20 mouse cellular contexts compared by ENCODE assay signal in the genomic region with DNA sequence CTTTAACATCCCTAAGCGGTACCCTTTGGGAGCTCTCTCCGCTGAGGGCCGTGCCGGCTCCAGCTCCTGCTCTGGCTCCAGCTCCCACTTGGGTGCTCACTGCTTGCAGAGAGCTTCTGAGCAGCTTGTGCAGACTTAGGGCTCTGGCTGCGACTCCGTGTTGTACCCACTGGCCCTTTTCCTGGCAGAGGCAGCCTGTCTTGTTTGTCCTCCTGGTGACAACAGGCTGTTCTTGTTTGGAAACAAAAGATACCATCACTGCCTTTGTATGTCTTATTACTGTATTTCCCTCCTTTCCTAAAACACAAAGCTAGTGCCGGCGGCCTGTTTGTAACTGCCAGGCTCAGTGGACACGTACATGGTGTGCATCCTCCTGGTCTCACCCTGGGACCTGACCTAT. TPM values are rescaled to one million over a fixed set of nuclear protein-coding genes. Genes with fewer than 3 reads are reported as not detected.
DNase-seq lines count a peak whose midpoint lies in the region; ATAC-seq lines count a peak whose summit lies in the region.
"Had no signal": no experiment of that assay in that cellular context is flagged by ENCODE, and none has a peak within 500 bp of the region (broad histone marks: within the 10 kb centered on the region; RNA-seq: fewer than 3 reads in every experiment).

No protein-coding gene starts in this region.

- H3K4me1 ChIP-seq in hindbrain, embryonic 16.5 days (ENCODE audit: control insufficient read depth, insufficient read depth, low read depth, low read length): peaks cover 15% of the 10 kb centered on the region
- H3K4me1 ChIP-seq in hindbrain, embryonic 10.5 days (replicated peaks): peaks cover 52% of the 10 kb centered on the region
- H3K4me1 ChIP-seq in stomach, embryonic 15.5 days: peaks cover 18% of the 10 kb centered on the region
- H3K4me1 ChIP-seq: liver, embryonic 12.5 days had no signal

- no peak for ATAC-seq in hindbrain, embryonic 16.5 days
- ATAC-seq in stomach, embryonic 15.5 days (ENCODE audit: insufficient read depth, low FRiP score, low read depth): no peak
- ATAC-seq: forebrain, embryonic 13.5 days; hindbrain, postnatal 0 days; intestine, embryonic 16.5 days; liver, embryonic 12.5 days had no signal

- H3K27ac ChIP-seq in hindbrain, embryonic 16.5 days (ENCODE audit: low read depth, low read length): peak overlapping the region; percentile 11; the same call in 1 of the 2 replicates
- H3K27ac ChIP-seq in hindbrain, embryonic 10.5 days: no peak overlapping the region; the same call in 1 of the 2 replicates
- H3K27ac ChIP-seq in stomach, embryonic 15.5 days: 0 out of 2 replicates have a peak overlapping the region, but pooled peaks have one; percentile 12
- H3K27ac ChIP-seq: embryonic facial prominence, embryonic 13.5 days; forebrain, embryonic 13.5 days; hindbrain, postnatal 0 days; limb, embryonic 13.5 days; liver, embryonic 12.5 days; neural tube, embryonic 12.5 days had no signal

- H3K4me3 ChIP-seq in hindbrain, embryonic 16.5 days (ENCODE audit: low read length): no peak overlapping the region
- no peak overlapping the region for H3K4me3 ChIP-seq in hindbrain, embryonic 10.5 days
- no peak overlapping the region for H3K4me3 ChIP-seq in stomach, embryonic 15.5 days (replicated peaks)
- H3K4me3 ChIP-seq: embryonic facial prominence, embryonic 13.5 days; forebrain, embryonic 13.5 days; limb, embryonic 13.5 days; liver, embryonic 12.5 days; neural tube, embryonic 12.5 days had no signal

- 62% methylated on average over 9 of the region's 9 CpGs for WGBS in hindbrain, embryonic 16.5 days
- WGBS in hindbrain, embryonic 10.5 days: 91% methylated on average over 9 of the region's 9 CpGs
- WGBS in stomach, embryonic 15.5 days: 88% methylated on average over 9 of the region's 9 CpGs

- H3K36me3 ChIP-seq in hindbrain, embryonic 16.5 days (ENCODE audit: control insufficient read depth, insufficient read depth, low read length): no peaks in the 10 kb centered on the region
- H3K36me3 ChIP-seq in hindbrain, embryonic 10.5 days: no peaks in the 10 kb centered on the region
- no peaks in the 10 kb centered on the region for H3K36me3 ChIP-seq in stomach, embryonic 15.5 days
- H3K36me3 ChIP-seq: embryonic facial prominence, embryonic 13.5 days; limb, embryonic 13.5 days; liver, embryonic 12.5 days; neural tube, embryonic 12.5 days had no signal

- peak; percentile 39 to 42 for DNase-seq in cerebellum, adult 18-20 months
- DNase-seq in cerebellum, postnatal 4 days (ENCODE audit: low spot score in 2 of 2): no peak
- no peak for DNase-seq in hindbrain, embryonic 10.5 days (ENCODE audit: low spot score)
- peak; percentile 64 for DNase-seq in brain, adult 2 months (ENCODE audit: low read depth, low spot score)
- DNase-seq in heart, adult 9 months (ENCODE audit: low spot score in 2 of 2): no peak
- DNase-seq: adrenal gland, postnatal 10 days; kidney, postnatal 25 days; lung, adult 2 months; midbrain, embryonic 14.5 days; thymus, postnatal 14 days had no signal

- H3K9me3 ChIP-seq in hindbrain, embryonic 16.5 days (ENCODE audit: control insufficient read depth, low read length): no peaks in the 10 kb centered on the region
- no peaks in the 10 kb centered on the region for H3K9me3 ChIP-seq in hindbrain, embryonic 10.5 days
- H3K9me3 ChIP-seq in stomach, embryonic 15.5 days: no peaks in the 10 kb centered on the region
- H3K9me3 ChIP-seq: embryonic facial prominence, embryonic 13.5 days; forebrain, embryonic 13.5 days; limb, embryonic 13.5 days; liver, embryonic 12.5 days; neural tube, embryonic 12.5 days had no signal

- H3K4me2 ChIP-seq in hindbrain, embryonic 16.5 days (ENCODE audit: low read length): no peak overlapping the region
- no peak overlapping the region for H3K4me2 ChIP-seq in stomach, embryonic 15.5 days
- H3K4me2 ChIP-seq: embryonic facial prominence, embryonic 13.5 days; forebrain, embryonic 13.5 days; heart, embryonic 11.5 days; limb, embryonic 13.5 days; liver, embryonic 12.5 days; neural tube, embryonic 12.5 days had no signal

- no peaks in the 10 kb centered on the region for H3K27me3 ChIP-seq in hindbrain, embryonic 16.5 days (replicated peaks; ENCODE audit: control insufficient read depth, insufficient read depth, low read length)
- no peaks in the 10 kb centered on the region for H3K27me3 ChIP-seq in hindbrain, embryonic 10.5 days (ENCODE audit: insufficient read depth, poor library complexity, severe bottlenecking)
- H3K27me3 ChIP-seq in stomach, embryonic 15.5 days (replicated peaks): no peaks in the 10 kb centered on the region
- H3K27me3 ChIP-seq: embryonic facial prominence, embryonic 13.5 days; forebrain, embryonic 13.5 days; limb, embryonic 13.5 days; liver, embryonic 12.5 days; neural tube, embryonic 12.5 days had no signal

- H3K9ac ChIP-seq in hindbrain, embryonic 16.5 days (ENCODE audit: low read depth, low read length): no peak overlapping the region
- H3K9ac ChIP-seq in stomach, embryonic 15.5 days: no peak overlapping the region
- H3K9ac ChIP-seq: embryonic facial prominence, embryonic 13.5 days; forebrain, embryonic 13.5 days; limb, embryonic 13.5 days; liver, embryonic 12.5 days; neural tube, embryonic 12.5 days had no signal

RNA-seq across cellular contexts. Expression of gene Bcr, which starts 53.2 kb away (rescaled TPM):
- 11.5 and 13.6 TPM in 2 replicates for polyA plus RNA-seq in hindbrain, embryonic 16.5 days (2015; fragmentation: Nextera tagmentation; extraction: Ambion mirVana)
- 6.6 and 7.8 TPM in 2 replicates for polyA plus RNA-seq in hindbrain, embryonic 10.5 days (2016; fragmentation: Nextera tagmentation; extraction: Ambion mirVana)
- polyA plus RNA-seq in stomach, embryonic 15.5 days (2015; fragmentation: Nextera tagmentation; extraction: Ambion mirVana): 7.5 and 8.9 TPM in 2 replicates

Comparison
In these comparisons a context has a peak if more than half of its experiments do, and no peak if none do; other contexts are left out.
1. DNase-seq: peak in cerebellum, adult 18-20 months (2 of 2) and brain, adult 2 months (single experiment); none in cerebellum, postnatal 4 days (0 of 2), hindbrain, embryonic 10.5 days (single experiment) and heart, adult 9 months (0 of 2).